Mouse (Mus musculus): ENCODE measurements at regions not wholly inside any gene's neighbourhood (a gene's known extent, or its start where the extent isn't known, plus 50 kb on each side); places are given as distances from the start of the nearest gene placed in this dataset.

DNA sequence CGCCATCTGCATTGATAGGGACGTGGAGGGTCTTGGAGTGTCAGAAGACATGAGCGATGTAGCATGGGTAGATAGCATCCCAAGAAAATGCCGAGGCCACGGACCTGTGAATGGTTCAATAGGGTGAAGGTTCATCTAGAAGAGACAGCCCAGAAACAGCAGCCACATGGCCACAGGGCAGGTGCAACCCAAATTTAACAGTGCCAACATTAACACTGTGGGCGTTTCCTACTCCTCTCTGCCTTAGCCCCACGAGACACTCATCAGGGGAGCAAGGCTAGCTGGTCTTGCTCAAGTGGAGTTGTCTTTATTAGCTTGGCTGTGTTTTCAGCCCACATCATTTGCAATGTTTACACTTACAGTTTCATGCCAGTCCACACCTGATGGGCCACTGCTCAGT, 310.7 kb downstream of the Plpp3 start:
- no peak for DNase-seq

- DNase-seq = no peak
Observed at GRCm38 (mm10) chr4:105469300-105469821, 312.2 kb downstream of the Plpp3 start.

DNA sequence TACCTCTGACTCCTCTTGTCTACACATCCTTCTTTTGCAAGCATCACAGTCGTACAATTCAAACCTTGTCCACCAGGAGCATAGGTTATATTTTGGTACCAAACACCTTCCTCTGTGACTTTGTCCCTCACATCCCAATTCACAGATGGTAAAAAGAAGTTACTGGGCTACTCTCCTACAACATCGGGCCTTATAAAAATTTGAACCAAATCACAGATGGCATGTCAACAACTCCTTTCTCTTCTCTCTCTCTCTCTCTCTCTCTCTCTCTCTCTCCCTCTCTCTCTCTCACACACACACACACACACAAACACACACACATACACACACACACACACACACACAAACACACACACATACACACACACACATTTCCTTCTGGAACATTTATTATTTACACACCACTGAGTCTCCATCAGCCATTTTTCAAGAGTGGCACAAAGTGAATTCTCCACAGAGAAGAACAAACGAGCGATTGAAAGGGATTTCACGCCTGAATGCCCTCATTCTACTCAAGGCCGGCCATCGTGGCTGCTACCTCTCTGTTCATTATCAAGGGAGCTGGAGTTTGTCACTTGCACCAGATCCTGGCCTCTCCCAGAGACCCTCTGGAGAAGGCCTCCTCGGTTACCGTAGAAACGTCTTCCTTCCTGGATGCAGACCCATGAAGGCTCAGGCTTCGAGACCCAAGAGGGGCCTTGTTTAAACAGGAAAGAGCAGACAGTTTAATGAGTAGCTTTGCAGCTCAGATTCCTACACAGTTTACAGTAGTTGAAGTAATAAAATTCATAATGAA, 314.7 kb upstream of the Gm12728 start:
- no peak for DNase-seq

- no peak for DNase-seq
Observed at GRCm38 (mm10) chr4:105476332-105476731, 313.3 kb upstream of the Gm12728 start.

DNA sequence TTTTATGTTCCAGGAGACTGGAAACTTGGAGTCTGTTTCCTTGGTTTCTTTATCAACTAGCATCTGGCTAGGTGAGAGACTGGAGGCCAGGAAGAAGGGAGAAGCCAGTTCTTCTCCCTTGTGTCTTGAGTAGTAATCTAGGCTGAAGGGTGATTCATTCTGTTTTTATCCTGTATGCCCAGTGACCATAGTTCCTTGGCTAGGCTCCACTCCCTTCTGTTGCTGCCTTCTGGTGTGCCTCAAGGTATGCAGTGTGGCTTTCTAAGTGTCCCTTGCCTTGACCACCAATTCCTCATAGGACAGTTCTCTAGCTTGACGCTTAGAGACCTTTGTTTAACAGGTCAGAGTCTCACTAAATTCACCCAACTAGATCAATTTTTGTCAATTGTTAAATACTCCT, 303.3 kb upstream of the Gm12728 start:
- DNase-seq = no peak

DNA sequence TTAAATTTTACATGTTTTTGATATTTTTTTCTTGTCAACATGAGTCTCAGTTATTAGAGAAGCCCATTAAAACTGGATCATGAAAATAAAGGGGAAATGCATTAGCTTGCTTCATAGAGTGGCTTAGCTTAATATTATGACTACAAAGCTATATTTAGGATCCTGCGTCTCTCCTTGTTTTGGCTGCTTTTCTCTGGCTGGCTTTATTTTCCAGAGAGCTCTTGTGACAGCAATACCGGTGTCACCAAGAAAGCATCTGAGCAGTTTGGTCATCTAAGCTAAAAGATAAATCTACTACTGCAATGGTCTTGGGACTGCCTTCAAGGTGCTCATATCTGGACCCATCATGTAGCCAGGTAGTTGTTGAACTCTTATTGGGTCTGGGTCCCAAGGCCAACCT, 293.5 kb upstream of the Gm12728 start:
- DNase-seq = no peak

DNA sequence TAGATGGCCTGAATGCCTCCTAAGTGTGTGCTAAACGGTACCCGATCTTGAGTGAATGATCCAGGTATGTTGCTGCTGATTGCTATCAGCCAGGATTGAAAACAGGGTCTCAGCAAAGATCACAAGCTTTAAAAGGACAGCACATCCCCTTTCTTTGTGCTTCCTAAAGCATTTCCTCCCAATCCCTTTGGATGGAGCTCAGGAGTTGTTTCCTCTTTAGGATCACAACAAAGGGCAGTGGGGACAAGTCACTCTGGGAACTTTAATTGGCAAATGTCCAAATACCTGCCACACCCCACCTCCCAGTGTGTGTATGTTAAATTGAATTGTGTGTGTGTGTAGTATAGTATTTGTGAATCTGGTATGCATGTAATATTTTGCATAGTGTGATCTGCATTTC, 283.5 kb upstream of the Gm12728 start:
- DNase-seq = no peak

DNA sequence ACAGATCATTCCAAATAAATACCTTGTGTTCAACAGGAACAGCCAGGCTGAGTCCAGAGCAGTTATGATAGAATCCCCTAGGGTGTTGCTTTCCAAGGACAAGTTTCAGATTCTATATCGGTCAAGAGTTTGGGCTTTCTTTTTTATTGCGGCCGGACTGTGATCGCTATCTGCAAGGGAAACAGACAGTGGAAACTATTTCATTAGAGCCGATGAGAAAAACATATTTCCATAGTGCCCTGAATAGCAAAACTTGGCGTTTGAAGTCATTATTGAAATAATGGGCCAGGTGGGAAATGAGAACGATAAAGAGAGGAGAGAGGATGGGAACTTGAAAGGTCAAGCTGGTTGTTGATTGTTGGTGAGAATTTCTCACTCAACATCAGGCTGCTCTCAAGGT, 282.4 kb upstream of the Gm12728 start:
- no peak for DNase-seq

DNA sequence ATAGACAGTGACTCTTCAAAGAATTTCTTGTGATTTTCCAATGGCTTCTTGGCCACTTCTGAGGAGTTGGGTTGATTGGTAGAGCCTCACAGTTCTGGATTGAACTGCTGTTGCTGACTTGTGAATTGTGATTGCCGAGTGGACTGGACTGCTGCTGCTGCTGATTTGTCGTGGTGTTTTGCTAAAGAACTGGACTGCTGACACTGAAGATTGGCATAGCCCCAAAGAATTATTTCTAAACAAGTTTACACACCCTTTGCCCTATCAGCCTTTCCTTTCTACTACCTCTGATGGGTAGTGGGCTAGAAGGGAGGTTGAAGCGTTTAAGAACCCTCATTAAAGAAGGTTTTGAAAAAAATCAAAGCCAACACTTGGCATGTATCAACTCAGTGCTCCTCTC, 280.6 kb upstream of the Gm12728 start:
- no peak for DNase-seq

DNA sequence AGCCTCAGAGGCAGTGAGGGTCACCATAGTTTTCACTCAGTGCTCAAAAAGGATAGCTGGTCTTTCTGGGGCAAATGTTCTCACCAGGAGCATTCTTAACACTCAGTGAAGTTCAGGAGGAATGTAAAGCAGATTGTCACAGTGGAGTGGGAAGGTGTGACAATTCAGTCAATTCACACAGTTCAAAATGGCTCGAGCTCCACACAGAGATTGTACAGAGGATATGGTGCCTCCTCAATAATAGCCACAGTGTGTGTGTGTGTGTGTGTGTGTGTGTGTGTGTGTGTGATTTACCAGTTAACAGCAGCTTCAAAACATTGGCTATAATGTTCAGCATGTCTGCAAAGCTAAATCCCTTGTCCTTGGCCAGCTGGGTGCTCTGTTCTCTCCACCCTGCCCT, 279.3 kb upstream of the Gm12728 start:
- no peak for DNase-seq

- no peak for DNase-seq
Observed at GRCm38 (mm10) chr4:105525135-105525534, 264.5 kb upstream of the Gm12728 start.

- no peak for DNase-seq
Observed at GRCm38 (mm10) chr4:105526755-105527154, 262.9 kb upstream of the Gm12728 start.

DNA sequence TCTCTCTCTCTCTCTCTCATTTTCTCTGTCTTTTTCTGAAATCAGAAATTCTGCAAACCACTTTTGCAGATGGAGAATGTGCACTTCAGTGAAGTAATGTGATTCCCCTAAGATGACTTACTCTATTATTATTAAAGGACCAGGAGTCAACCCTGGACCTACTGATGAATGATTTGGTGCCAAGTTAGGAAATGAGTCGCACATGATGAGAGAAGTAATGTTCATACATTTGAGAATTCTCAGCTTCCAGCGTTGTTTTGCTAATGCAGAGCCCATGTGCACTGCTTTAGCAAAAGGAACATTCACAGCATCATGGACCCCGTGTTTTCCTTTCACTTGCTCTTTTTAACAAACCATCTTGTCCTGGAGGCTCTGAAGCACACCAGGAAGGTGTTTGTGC, 262.4 kb upstream of the Gm12728 start:
- no peak for DNase-seq

GRCm38 (mm10) chr4:105531651-105532425, 257.8 kb upstream of the Gm12728 start:
- DNase-seq = no peak

GRCm38 (mm10) chr4:105535451-105535850, 254.2 kb upstream of the Gm12728 start:
- no peak for DNase-seq

DNA sequence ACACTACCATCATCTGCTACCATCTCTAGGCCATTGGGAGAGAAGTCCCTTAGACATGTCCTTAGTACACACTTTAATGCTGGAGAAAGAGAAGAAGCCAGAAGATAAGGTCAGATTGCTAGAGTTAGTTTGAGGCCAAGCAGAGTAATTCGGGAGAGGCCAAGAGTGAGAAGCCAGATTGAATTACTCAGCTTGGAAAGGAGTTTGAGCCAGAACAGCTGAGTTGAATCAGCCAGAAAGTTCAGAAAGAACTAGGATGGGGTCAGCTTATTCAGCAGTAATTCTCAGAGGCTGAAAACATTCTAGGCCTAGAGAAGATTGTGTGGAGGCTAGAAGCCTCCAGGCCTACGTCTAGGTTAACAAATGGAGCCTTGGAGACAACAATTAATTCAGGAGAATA, 244.2 kb upstream of the Gm12728 start:
- no peak for DNase-seq

DNA sequence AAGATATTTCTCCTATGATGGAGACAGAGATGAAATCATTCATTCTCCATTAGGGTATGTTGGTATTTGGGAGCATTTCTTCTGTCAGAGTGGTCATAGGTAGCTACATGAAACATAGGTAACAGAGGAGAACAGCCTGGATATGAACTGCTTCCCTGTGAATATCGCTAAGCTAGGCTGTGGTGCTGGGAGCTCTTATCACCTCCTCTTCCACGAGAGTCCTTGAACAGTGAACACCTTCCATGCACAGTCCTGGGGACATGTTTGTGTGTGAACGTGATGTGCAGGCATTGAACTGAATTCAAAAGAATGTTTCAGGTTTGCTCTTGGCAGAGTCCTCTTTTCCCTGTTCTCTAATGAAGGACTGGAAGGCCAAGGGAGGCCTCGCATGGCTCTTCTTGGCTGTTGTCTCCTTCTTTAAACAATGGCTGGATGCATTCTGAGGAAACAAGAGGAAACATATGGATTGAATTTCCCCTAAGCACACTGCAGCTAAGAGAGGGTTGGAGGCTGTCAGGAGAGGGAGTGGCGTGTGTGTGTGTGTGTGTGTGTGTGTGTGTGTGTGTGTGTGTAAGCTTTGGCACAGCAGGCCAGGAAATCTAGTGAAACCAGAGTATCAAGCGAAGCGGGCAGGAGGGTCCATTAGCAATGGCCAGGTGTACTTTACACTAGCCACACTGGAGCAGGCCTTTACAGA, 239.8 kb upstream of the Gm12728 start:
- no peak for DNase-seq

DNA sequence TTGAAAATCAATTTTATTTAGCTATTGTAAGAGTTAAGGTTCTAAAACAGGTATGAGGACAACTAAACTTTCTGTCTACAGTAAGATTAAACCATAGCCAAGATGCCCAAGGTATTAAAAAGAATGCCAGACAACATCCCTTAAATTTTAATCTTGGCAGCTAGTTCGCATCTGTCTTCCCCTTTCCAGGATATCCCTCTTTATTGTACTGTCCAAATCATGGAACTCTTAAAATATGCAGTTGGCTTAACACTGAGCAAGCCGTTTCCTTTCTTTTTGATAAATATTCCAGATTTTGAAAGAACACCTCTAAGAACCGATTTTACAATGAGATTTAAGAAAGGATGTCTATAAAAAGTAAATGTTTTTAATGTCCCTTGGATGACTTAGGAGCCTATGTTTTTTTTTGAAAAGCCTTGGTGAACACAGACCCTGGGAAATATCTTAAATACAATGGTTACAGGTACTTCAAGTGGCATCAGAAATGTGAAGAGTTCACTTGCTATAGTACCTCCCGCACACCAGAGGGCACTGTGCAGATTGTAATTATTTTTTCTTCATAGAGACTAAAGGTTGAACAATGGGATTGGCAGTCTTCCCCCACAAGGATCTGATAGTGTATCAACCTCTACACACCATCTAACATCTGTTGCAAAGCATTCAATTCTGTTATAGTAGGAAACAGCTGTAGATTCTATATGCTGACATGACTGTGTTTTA, 237.5 kb upstream of the Gm12728 start:
- no peak for DNase-seq

GRCm38 (mm10) chr4:105554994-105555393, 234.7 kb upstream of the Gm12728 start:
- DNase-seq = no peak

DNA sequence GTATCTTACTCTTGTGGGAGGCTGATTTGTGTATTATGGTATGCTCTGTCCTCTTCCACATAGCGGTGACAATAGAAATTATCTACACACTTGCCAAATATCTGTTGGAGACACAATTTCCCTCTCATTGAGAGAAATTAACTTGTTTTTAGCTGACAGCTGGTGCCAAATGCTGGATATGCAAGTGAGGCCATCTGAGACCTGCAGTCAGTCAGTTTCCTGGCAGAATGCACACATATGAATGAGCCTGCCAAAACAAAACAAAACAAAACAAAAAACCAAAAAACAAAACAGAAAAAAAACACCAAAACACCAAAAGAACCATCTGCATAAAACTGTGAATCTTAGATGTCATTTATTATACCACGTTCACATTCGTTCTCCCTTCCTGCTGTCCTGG, 233.7 kb upstream of the Gm12728 start:
- no peak for DNase-seq

DNA sequence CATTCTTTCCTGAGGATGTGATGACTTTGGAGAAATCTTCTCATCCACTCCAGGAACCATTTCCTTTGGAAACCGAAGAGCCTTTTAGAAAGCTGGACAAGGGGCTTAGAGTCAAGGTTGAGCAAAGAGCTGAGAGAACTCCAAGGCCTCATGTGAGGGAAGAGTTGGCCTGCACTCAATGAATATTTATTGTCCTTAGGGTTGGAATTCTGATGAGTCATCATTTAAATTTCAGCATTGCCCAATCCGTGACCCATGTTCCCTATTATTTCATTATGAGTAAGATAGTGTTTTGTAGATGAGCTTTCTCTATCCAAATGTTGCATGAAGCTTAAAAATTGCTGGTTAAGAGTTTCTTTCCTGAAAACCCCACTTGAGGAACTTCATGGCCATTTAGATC, 232.3 kb upstream of the Gm12728 start:
- no peak for DNase-seq

GRCm38 (mm10) chr4:105560055-105560454, 229.6 kb upstream of the Gm12728 start:
- DNase-seq = no peak

DNA sequence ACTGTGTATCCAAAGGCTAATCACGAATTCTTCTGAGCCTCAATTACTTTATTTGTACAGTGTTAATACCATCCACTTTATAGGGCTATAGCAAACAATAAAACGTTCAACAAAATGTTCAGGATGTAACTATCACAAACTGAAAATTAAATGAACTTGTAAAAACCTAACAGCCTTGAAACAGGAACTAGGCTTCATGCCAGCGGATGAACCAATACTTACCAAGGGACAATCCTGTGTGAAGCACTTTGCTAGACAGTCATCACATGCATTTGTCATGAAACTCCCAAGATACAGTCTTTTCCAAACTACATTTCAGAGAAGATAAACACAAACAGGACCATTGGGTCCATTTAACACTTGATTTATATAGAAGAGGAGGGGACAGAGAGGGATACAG, 228.9 kb upstream of the Gm12728 start:
- no peak for DNase-seq
